12 mouse cellular contexts compared by ENCODE assay signal in genomic region chr2:5596882-5597281, GRCm38 (mm10).
DNase-seq lines count a peak whose midpoint lies in the region; ATAC-seq lines count a peak whose summit lies in the region.
"Had no signal": no experiment of that assay in that cellular context is flagged by ENCODE, and none has a peak within 500 bp of the region (broad histone marks: within the 10 kb centered on the region; RNA-seq: fewer than 3 reads in every experiment).

No protein-coding gene starts in this region.

- peaks cover 5% of the 10 kb centered on the region; the same call in 1 of the 2 replicates for H3K4me1 ChIP-seq in kidney, embryonic 16.5 days (ENCODE audit: insufficient read depth, low read length)
- H3K4me1 ChIP-seq in midbrain, embryonic 14.5 days (ENCODE audit: control insufficient read depth, insufficient read depth, low read length), result peaks cover 23% of the 10 kb centered on the region; the same call in 1 of the 2 replicates
- H3K4me1 ChIP-seq in liver, embryonic 11.5 days (replicated peaks; ENCODE audit: control insufficient read depth, insufficient read depth, low read length), result peaks cover 10% of the 10 kb centered on the region; the same call in 1 of the 2 replicates

- no peaks in the 10 kb centered on the region for H3K36me3 ChIP-seq in kidney, embryonic 16.5 days (ENCODE audit: insufficient read depth, low read length)
- no peaks in the 10 kb centered on the region for H3K36me3 ChIP-seq in midbrain, embryonic 14.5 days (ENCODE audit: control insufficient read depth, insufficient read depth, low read length)
- no peaks in the 10 kb centered on the region for H3K36me3 ChIP-seq in liver, embryonic 11.5 days (ENCODE audit: control insufficient read depth, insufficient read depth, low read length)
- H3K36me3 ChIP-seq: heart, embryonic 12.5 days had no signal

- DNase-seq in kidney, adult 18-20 months, result no peak
- DNase-seq in thymus, postnatal 14 days, result peak; percentile 22
- no peak for DNase-seq in thymus, adult 18-20 months
- DNase-seq in midbrain, embryonic 14.5 days, result peak; percentile 74
- DNase-seq in liver, embryonic 11.5 days (ENCODE audit: low spot score), result no peak
- DNase-seq in heart, adult 18-20 months, result no peak
- DNase-seq in cerebellum, adult 18-20 months, result no peak
- DNase-seq: adrenal gland, adult 8-10 months; embryo, embryonic 11 days; layer of hippocampus, adult 9-11 months had no signal

- H3K4me2 ChIP-seq in kidney, embryonic 16.5 days (replicated peaks; ENCODE audit: low read depth, low read length), result 0 out of 2 replicates have a peak overlapping the region, but pooled peaks have one; percentile 4
- peak overlapping the region; percentile 33 for H3K4me2 ChIP-seq in midbrain, embryonic 14.5 days (ENCODE audit: low read length)
- H3K4me2 ChIP-seq in liver, embryonic 11.5 days, result no peak overlapping the region
- H3K4me2 ChIP-seq: heart, embryonic 12.5 days had no signal

- no peak overlapping the region for H3K4me3 ChIP-seq in kidney, embryonic 16.5 days (ENCODE audit: low read length)
- H3K4me3 ChIP-seq in midbrain, embryonic 14.5 days (replicated peaks; ENCODE audit: low read depth, low read length), result no peak overlapping the region
- no peak overlapping the region for H3K4me3 ChIP-seq in liver, embryonic 11.5 days (ENCODE audit: low read depth, low read length)
- H3K4me3 ChIP-seq: heart, embryonic 12.5 days had no signal

- WGBS in kidney, embryonic 16.5 days, result 24% methylated on average over 12 of the region's 12 CpGs
- WGBS in midbrain, embryonic 14.5 days, result 24% methylated on average over 12 of the region's 12 CpGs
- 28% methylated on average over 12 of the region's 12 CpGs for WGBS in liver, embryonic 11.5 days

- H3K9ac ChIP-seq in kidney, embryonic 16.5 days (replicated peaks; ENCODE audit: low read length), result no peak overlapping the region
- no peak overlapping the region for H3K9ac ChIP-seq in midbrain, embryonic 14.5 days (replicated peaks; ENCODE audit: low read length)
- no peak overlapping the region for H3K9ac ChIP-seq in liver, embryonic 11.5 days (ENCODE audit: low read depth, low read length)
- H3K9ac ChIP-seq: heart, embryonic 12.5 days had no signal

- H3K9me3 ChIP-seq in kidney, embryonic 16.5 days (ENCODE audit: low read length), result no peaks in the 10 kb centered on the region
- no peaks in the 10 kb centered on the region for H3K9me3 ChIP-seq in midbrain, embryonic 14.5 days (ENCODE audit: control insufficient read depth, low read length)
- no peaks in the 10 kb centered on the region for H3K9me3 ChIP-seq in liver, embryonic 11.5 days (ENCODE audit: control insufficient read depth, low read length)
- H3K9me3 ChIP-seq: heart, embryonic 12.5 days had no signal

- H3K27ac ChIP-seq in kidney, embryonic 16.5 days (ENCODE audit: low read length), result no peak overlapping the region
- H3K27ac ChIP-seq in midbrain, embryonic 14.5 days (replicated peaks; ENCODE audit: low read depth, low read length), result peak overlapping the region; percentile 80
- H3K27ac ChIP-seq in liver, embryonic 11.5 days (ENCODE audit: low read depth, low read length), result no peak overlapping the region

- no peak for ATAC-seq in kidney, embryonic 16.5 days (ENCODE audit: low FRiP score, low TSS enrichment)
- peak; percentile 66; the same call in 1 of the 2 replicates for ATAC-seq in midbrain, embryonic 14.5 days (ENCODE audit: low FRiP score, low TSS enrichment)
- ATAC-seq in liver, embryonic 11.5 days (replicated peaks; ENCODE audit: low FRiP score), result no peak

- H3K27me3 ChIP-seq in kidney, embryonic 16.5 days (ENCODE audit: insufficient read depth, low read length), result no peaks in the 10 kb centered on the region
- no peaks in the 10 kb centered on the region for H3K27me3 ChIP-seq in midbrain, embryonic 14.5 days (ENCODE audit: control insufficient read depth, insufficient read depth, low read length)
- H3K27me3 ChIP-seq in liver, embryonic 11.5 days (replicated peaks; ENCODE audit: control insufficient read depth, insufficient read depth, low read length), result no peaks in the 10 kb centered on the region
- H3K27me3 ChIP-seq: heart, embryonic 12.5 days had no signal

Comparison
In these comparisons a context has a peak if more than half of its experiments do, and no peak if none do; other contexts are left out.
1. DNase-seq: peak in thymus, postnatal 14 days (single experiment) and midbrain, embryonic 14.5 days (single experiment); none in kidney, adult 18-20 months (single experiment), thymus, adult 18-20 months (0 of 2), liver, embryonic 11.5 days (single experiment), heart, adult 18-20 months (0 of 2) and cerebellum, adult 18-20 months (0 of 2).